Mouse (Mus musculus) effector memory CD4-positive, alpha-beta T cell, adult 7 months (primary cell): Measurements from ENCODE around the gene Vmn1r172. TPM values are rescaled to one million over a fixed set of nuclear protein-coding genes. Genes with fewer than 3 reads are reported as not detected.

Experiments
- polyA plus RNA-seq: library from polyadenylated mRNA; unstranded; fragments of 100-300 nt; shearing (Covaris generic); gene quantifications from one replicate; pipeline ENCODE4 v1.2.1, GENCODE M21; 2017

Gene Vmn1r172
- not detected for polyA plus RNA-seq

DNA sequence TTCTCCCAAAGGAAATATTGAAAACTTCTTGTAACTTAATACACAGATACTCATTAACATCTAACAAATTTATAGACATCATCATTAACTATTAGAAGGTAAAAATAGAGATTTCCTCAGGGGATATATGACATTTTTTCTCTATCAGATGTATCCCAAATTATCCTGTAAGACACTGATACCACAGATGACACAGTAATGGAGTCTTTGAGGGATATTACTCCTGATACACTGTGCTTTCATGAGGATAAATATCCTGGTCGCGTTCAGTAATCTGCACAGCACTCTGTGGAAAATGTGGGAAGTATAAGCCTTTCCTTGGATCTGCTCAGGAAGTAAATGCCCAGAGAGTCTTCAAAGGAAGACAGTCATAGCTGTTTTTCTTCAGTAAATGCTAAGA, at the start of gene Vmn1r172:
TSS of gene Vmn1r172 (plus strand) at position 301 of the 400 bp plus-strand sequence.

GRCm38 (mm10) chr7:23630422-23630821, 27.7 kb upstream of the Vmn1r172 start, which contains the start of gene Vmn1r171:
Gene Vmn1r171, plus strand, starts transcription at chr7:23630722.

GRCm38 (mm10) chr7:23700403-23700802, 42.3 kb downstream of the Vmn1r172 start, which contains the start of gene Vmn1r173:
Gene Vmn1r173, plus strand, starts transcription at chr7:23700703.

Other genes starting within 250 kb of the Vmn1r172 start
- gene Vmn1r167, start 151.1 kb upstream of the Vmn1r172 start, polyA plus RNA-seq, result not detected
- gene Vmn1r168, start 118.6 kb upstream of the Vmn1r172 start, polyA plus RNA-seq, result not detected
- gene Vmn1r169, start 82.8 kb upstream of the Vmn1r172 start, polyA plus RNA-seq, result not detected
- not detected for gene Vmn1r170, start 52.1 kb upstream of the Vmn1r172 start, polyA plus RNA-seq
- not detected for gene Vmn1r171, start 27.6 kb upstream of the Vmn1r172 start, polyA plus RNA-seq
- gene Vmn1r173, start 42.4 kb downstream of the Vmn1r172 start, polyA plus RNA-seq, result 0.10 TPM
- not detected for gene Vmn1r174, start 94.0 kb downstream of the Vmn1r172 start, polyA plus RNA-seq
- not detected for gene Vmn1r175, start 152.3 kb downstream of the Vmn1r172 start, polyA plus RNA-seq
- not detected for gene Vmn1r176, start 179.1 kb downstream of the Vmn1r172 start, polyA plus RNA-seq
- gene Vmn1r177, start 208.1 kb downstream of the Vmn1r172 start, polyA plus RNA-seq, result not detected
- not detected for gene Vmn1r178, start 233.7 kb downstream of the Vmn1r172 start, polyA plus RNA-seq